14 mouse cellular contexts compared by ENCODE assay signal in the genomic region with DNA sequence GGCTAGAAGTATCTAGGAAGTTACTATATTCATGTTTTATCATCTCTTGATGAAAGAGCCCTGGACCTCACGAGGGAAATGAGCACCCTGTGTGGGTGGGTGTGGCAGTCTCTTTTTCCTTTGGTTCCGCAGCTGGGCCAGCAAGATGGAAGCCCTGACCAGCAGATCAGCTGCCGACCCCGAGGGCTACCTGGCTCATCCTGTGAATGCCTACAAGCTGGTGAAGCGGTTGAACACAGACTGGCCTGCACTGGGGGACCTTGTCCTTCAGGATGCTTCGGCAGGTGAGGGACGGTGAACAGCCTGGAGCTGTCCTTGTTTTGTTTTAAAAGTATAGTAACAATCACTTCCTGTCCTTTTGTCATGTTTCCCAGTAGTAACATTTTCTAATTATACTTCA. TPM values are rescaled to one million over a fixed set of nuclear protein-coding genes. Genes with fewer than 3 reads are reported as not detected.
"Had no signal": no experiment of that assay in that cellular context is flagged by ENCODE, and none has a peak within 500 bp of the region (broad histone marks: within the 10 kb centered on the region; RNA-seq: fewer than 3 reads in every experiment).

No protein-coding gene starts in this region.

- DNase-seq: layer of hippocampus, adult 9-11 months; layer of hippocampus, postnatal 36 days had no signal

- H3K4me3 ChIP-seq: heart, adult 2 months; heart, embryonic 13.5 days; hindbrain, embryonic 13.5 days; hindbrain, embryonic 15.5 days; kidney, embryonic 15.5 days; limb, embryonic 13.5 days; limb, embryonic 15.5 days; liver, embryonic 12.5 days had no signal

- H3K27ac ChIP-seq: hindbrain, postnatal 0 days; kidney, embryonic 15.5 days; kidney, postnatal 0 days; liver, embryonic 12.5 days; liver, embryonic 14.5 days had no signal

- H3K27me3 ChIP-seq: heart, embryonic 13.5 days; hindbrain, embryonic 13.5 days; hindbrain, embryonic 15.5 days; kidney, embryonic 15.5 days; limb, embryonic 13.5 days; limb, embryonic 15.5 days had no signal

RNA-seq across cellular contexts. Expression of gene P4ha2, which starts 11.4 kb away (rescaled TPM):
- total RNA-seq: hematopoietic stem cell, adult 5-6 weeks had no signal

RNA-seq across cellular contexts. Expression of gene Pdlim4, which starts 42.5 kb away (rescaled TPM):
- total RNA-seq: hematopoietic stem cell, adult 5-6 weeks had no signal
